Mouse (Mus musculus) gastrocnemius, adult 18-20 months (tissue): ENCODE data around the gene Usp54. TPM values are rescaled to one million over a fixed set of nuclear protein-coding genes. Genes with fewer than 3 reads are reported as not detected.
"Not testable (repeated sequence)": the region's sequence is repeated elsewhere in the genome, so short reads cannot be mapped to it uniquely, and the experiment has no call there.

Experiments used
- DNase-seq: peaks from one replicate; pipeline ENCODE4 v3.0.0; 2021; ENCODE audit warnings: low spot score
- total RNA-seq, 2 experiments: library from RNA; stranded (reverse); gene quantifications; 2 replicates each; pipeline ENCODE4 v1.2.3; 2021

Usp54 gene
- total RNA-seq, 2 experiments from 2014 or later, result 3.1 to 5.1 TPM

GRCm38 (mm10) chr14:20655731-20656130 is 14.9 kb upstream of the Usp54 start:
- DNase-seq, result peak; percentile 85

GRCm38 (mm10) chr14:20654690-20655421 is 14.0 kb upstream of the Usp54 start:
- no peak for DNase-seq

GRCm38 (mm10) chr14:20651722-20652256 is 10.9 kb upstream of the Usp54 start:
- DNase-seq, result peak; percentile 88

GRCm38 (mm10) chr14:20651000-20651399 is 10.1 kb upstream of the Usp54 start:
- DNase-seq, result no peak

GRCm38 (mm10) chr14:20646381-20646780 is 5.5 kb upstream of the Usp54 start:
- no peak for DNase-seq

GRCm38 (mm10) chr14:20645547-20645946 is 4.7 kb upstream of the Usp54 start:
- no peak for DNase-seq

GRCm38 (mm10) chr14:20641438-20641875 is 594 bp upstream of the Usp54 start:
- DNase-seq, result no peak

- no peak for DNase-seq
Measured at GRCm38 (mm10) chr14:20639918-20640619, 794 bp downstream of the Usp54 start.

- no peak for DNase-seq
Measured at GRCm38 (mm10) chr14:20638702-20639101, 2.2 kb downstream of the Usp54 start.

- DNase-seq, result no peak
Measured at GRCm38 (mm10) chr14:20637818-20638574, 2.9 kb downstream of the Usp54 start.

GRCm38 (mm10) chr14:20636968-20637367 is 3.9 kb downstream of the Usp54 start:
- DNase-seq, result not testable (repeated sequence)

GRCm38 (mm10) chr14:20635546-20635945 is 5.3 kb downstream of the Usp54 start:
- no peak for DNase-seq

- no peak for DNase-seq
Measured at GRCm38 (mm10) chr14:20631253-20631652, 9.6 kb downstream of the Usp54 start.

GRCm38 (mm10) chr14:20626971-20627370 is 13.9 kb downstream of the Usp54 start:
- DNase-seq, result no peak

- no peak for DNase-seq
Measured at GRCm38 (mm10) chr14:20626447-20626846, 14.4 kb downstream of the Usp54 start.

- no peak for DNase-seq
Measured at GRCm38 (mm10) chr14:20622907-20623306, 18.0 kb downstream of the Usp54 start.

GRCm38 (mm10) chr14:20622412-20622811 is 18.5 kb downstream of the Usp54 start:
- no peak for DNase-seq

- no peak for DNase-seq
Measured at GRCm38 (mm10) chr14:20621903-20622302, 19.0 kb downstream of the Usp54 start.

GRCm38 (mm10) chr14:20619131-20619530 is 21.7 kb downstream of the Usp54 start:
- DNase-seq, result no peak

GRCm38 (mm10) chr14:20618211-20618610 is 22.7 kb downstream of the Usp54 start:
- no peak for DNase-seq

- no peak for DNase-seq
Measured at GRCm38 (mm10) chr14:20616421-20616820, 24.4 kb downstream of the Usp54 start.

- no peak for DNase-seq
Measured at GRCm38 (mm10) chr14:20615075-20615474, 25.8 kb downstream of the Usp54 start.
